Mouse (Mus musculus): ENCODE measurements around the gene Ube2e3. TPM values are rescaled to one million over a fixed set of nuclear protein-coding genes. Genes with fewer than 3 reads are reported as not detected.
A peak's percentile ranks its signal among the peaks of the same experiment; 100 is the strongest.

Gene Ube2e3
- 79.7 and 82.5 TPM in 2 replicates for polyA plus RNA-seq (2015; fragmentation: Nextera tagmentation; extraction: Ambion mirVana)

DNA sequence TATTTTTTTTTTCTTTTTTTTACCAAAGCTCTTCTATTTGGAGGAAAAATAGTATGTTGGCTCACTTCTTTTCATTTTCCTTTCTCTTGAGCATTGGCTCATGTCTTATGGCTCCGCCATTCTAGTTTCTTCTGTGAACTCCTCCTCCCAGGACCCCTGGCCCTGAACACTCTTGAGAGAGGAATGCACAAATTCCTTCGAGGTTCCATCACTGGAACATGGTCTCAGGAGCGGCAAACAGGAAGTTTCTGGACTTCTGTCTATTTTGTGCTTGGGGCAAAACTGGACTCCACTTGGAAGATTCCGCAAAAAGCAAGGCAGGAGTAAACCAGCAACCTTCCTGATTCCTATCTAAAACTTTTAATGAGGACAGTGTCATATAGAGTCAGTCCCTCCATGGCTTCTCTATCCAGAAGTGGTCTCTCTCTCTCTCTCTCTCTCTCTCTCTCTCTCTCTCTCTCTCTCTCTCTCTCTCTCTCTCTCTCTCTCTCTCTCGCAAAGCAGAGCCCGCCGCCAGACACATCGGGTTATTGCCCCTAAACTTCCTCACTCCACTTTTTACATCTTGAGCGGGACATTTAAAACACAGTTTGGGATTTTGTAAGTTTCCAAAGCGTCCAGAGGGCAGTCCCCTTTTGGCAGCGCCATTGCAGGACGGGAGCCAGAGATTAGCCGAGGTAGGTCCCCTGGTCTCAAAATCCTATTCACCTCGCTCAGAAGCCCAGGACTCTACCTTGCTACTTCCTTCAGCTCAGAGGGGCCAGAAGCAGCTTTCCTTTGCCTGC, at the start of gene Ube2e3:
Ube2e3 (plus strand) TSS at position 399 of the 785 bp plus-strand sequence.
- Histone ChIP-seq H3K27me3 (ENCODE audit: control insufficient read depth, insufficient read depth, low read depth, low read length) (no peaks in the 10 kb centered on the region), H3K9me3 (replicated peaks; ENCODE audit: control insufficient read depth, low read length) (no peaks in the 10 kb centered on the region), H3K4me2 (ENCODE audit: low read depth, low read length) (peak within 1 kb of the TSS; percentile 83), H3K36me3 (ENCODE audit: control insufficient read depth, insufficient read depth) (peaks cover 10% of the 10 kb centered on the region), H3K4me1 (ENCODE audit: control insufficient read depth, low read depth, low read length) (peaks cover 26% of the 10 kb centered on the region), H3K4me3 (ENCODE audit: low read depth, low read length) (peak within 1 kb of the TSS; percentile 93), H3K27ac (ENCODE audit: low read length) (peak within 1 kb of the TSS; percentile 94), H3K9ac (ENCODE audit: low read depth, low read length) (peak within 1 kb of the TSS; percentile 99)
- no peak for ATAC-seq (ENCODE audit: low read depth)
- WGBS (ENCODE audit: insufficient replicate concordance) = 15% methylated on average over 14 of the region's 14 CpGs

DNA sequence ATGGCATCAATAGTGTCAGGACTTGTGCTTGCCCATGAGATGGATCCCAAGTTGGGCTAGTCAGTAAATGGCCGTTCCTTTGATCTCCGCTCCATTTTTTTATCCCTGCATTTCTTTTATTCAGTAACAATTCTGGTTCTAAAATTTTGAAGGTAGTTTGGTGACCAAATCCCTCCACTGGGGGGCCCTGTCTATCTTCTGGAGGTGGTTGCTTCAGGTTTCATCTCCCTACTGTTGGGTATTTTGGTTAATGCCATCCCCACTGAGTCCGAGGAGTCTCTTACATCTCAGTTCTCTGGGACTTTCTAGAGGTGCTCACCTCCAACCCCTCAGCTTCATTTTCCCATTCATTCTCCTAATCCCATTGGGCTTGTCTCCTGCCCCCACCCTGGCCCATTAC, 38.0 kb upstream of the Ube2e3 start:
- WGBS (ENCODE audit: insufficient replicate concordance) = 73% methylated on average over 3 of the region's 3 CpGs
- no peak for ATAC-seq (ENCODE audit: low read depth)
- no peaks in the 10 kb centered on the region for H3K27me3 ChIP-seq (ENCODE audit: control insufficient read depth, insufficient read depth, low read depth, low read length)
- H3K9ac ChIP-seq (ENCODE audit: low read depth, low read length) = no peak overlapping the region
- H3K27ac ChIP-seq (ENCODE audit: low read length) = no peak overlapping the region
- no peaks in the 10 kb centered on the region for H3K36me3 ChIP-seq (ENCODE audit: control insufficient read depth, insufficient read depth)
- no peaks in the 10 kb centered on the region for H3K4me1 ChIP-seq (ENCODE audit: control insufficient read depth, low read depth, low read length)
- H3K4me3 ChIP-seq (ENCODE audit: low read depth, low read length) = no peak overlapping the region
- no peak overlapping the region for H3K4me2 ChIP-seq (ENCODE audit: low read depth, low read length)
- no peaks in the 10 kb centered on the region for H3K9me3 ChIP-seq (replicated peaks; ENCODE audit: control insufficient read depth, low read length)

DNA sequence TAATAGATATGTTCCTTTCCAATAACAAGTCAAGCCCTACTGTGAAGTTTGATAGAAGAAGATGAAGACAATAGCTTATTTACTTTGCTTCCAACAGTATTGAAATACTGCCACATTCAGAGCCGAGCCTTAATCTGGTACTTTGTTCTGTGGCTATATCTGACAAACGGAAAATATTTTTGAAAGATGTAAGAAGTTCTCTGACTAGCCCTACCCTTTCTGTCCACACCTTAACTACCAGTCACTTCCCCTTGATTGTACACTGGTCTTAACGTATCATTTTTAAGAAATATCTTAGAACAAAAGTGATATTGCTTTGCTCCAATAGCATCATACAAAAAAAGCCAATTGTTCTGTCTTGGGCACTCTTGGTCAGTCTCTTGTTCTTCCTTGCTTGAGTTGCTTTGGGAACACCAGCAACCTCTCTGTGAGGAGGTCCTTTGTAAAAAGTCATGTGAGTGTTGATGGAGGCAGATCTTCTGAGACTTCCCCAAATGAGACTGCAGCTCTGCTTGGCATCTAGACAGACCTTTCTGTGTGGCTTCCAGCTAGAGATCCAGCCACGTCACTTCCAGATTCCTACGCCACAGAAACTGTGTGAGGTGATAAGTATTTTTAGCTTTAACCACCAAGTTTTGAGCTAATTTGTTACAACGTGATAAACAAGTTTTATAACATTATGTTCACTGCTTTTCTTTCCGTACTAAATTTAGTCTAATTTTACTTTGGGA, 26.3 kb upstream of the Ube2e3 start:
- no peaks in the 10 kb centered on the region for H3K9me3 ChIP-seq (replicated peaks; ENCODE audit: control insufficient read depth, low read length)
- no peaks in the 10 kb centered on the region for H3K36me3 ChIP-seq (ENCODE audit: control insufficient read depth, insufficient read depth)
- H3K9ac ChIP-seq (ENCODE audit: low read depth, low read length) = no peak overlapping the region
- no peak overlapping the region for H3K4me2 ChIP-seq (ENCODE audit: low read depth, low read length)
- 27% methylated on average over 7 of the region's 7 CpGs for WGBS (ENCODE audit: insufficient replicate concordance)
- no peaks in the 10 kb centered on the region for H3K27me3 ChIP-seq (ENCODE audit: control insufficient read depth, insufficient read depth, low read depth, low read length)
- no peak for ATAC-seq (ENCODE audit: low read depth)
- no peak overlapping the region for H3K27ac ChIP-seq (ENCODE audit: low read length)
- H3K4me3 ChIP-seq (ENCODE audit: low read depth, low read length) = no peak overlapping the region
- no peaks in the 10 kb centered on the region for H3K4me1 ChIP-seq (ENCODE audit: control insufficient read depth, low read depth, low read length)

DNA sequence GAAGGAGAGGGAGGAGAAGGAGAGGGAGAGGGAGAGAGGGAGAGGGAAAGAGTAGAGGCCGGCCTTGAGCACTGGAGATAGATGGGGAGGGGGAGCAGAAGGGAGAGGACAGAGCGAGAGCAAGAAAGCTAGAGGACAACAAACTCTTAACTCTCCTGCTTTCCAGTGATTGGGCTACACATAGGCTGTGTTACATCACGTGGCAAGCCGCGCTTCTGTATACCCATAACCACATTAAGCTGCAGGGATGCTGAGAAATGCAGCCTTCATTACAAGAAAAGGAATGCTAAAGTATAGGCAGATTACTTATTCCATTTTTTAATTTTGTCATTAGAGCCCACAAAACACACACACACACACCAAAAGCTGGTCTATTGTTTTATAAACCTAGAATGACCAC, 23.6 kb upstream of the Ube2e3 start:
- ATAC-seq (ENCODE audit: low read depth) = no peak
- H3K4me3 ChIP-seq (ENCODE audit: low read depth, low read length) = no peak overlapping the region
- no peaks in the 10 kb centered on the region for H3K4me1 ChIP-seq (ENCODE audit: control insufficient read depth, low read depth, low read length)
- no peaks in the 10 kb centered on the region for H3K36me3 ChIP-seq (ENCODE audit: control insufficient read depth, insufficient read depth)
- H3K27ac ChIP-seq (ENCODE audit: low read length) = no peak overlapping the region
- H3K4me2 ChIP-seq (ENCODE audit: low read depth, low read length) = no peak overlapping the region
- no peaks in the 10 kb centered on the region for H3K9me3 ChIP-seq (replicated peaks; ENCODE audit: control insufficient read depth, low read length)
- WGBS (ENCODE audit: insufficient replicate concordance) = 76% methylated on average over 5 of the region's 5 CpGs
- H3K27me3 ChIP-seq (ENCODE audit: control insufficient read depth, insufficient read depth, low read depth, low read length) = no peaks in the 10 kb centered on the region
- no peak overlapping the region for H3K9ac ChIP-seq (ENCODE audit: low read depth, low read length)

DNA sequence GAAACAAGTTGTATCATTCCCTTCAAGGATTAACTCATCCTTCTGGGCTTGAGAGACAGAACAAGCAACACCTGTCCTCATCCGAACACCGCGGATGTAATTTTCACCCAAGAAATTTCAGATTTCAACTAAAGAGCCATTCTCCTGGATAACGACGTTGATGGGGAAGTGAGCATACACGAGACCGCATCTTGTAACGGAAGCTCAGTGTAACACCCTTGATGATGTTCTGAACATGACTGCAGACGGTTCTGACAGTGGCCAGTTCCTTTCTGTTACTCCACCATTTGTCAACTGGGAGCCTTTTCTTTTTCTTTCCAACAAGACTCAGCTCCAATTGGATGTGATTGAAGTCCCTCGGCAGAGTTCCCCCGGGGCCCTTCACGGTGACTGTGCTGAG, 22.6 kb upstream of the Ube2e3 start:
- H3K9ac ChIP-seq (ENCODE audit: low read depth, low read length) = no peak overlapping the region
- WGBS (ENCODE audit: insufficient replicate concordance) = 76% methylated on average over 12 of the region's 12 CpGs
- H3K4me1 ChIP-seq (ENCODE audit: control insufficient read depth, low read depth, low read length) = no peaks in the 10 kb centered on the region
- no peak overlapping the region for H3K4me2 ChIP-seq (ENCODE audit: low read depth, low read length)
- H3K4me3 ChIP-seq (ENCODE audit: low read depth, low read length) = no peak overlapping the region
- H3K27ac ChIP-seq (ENCODE audit: low read length) = no peak overlapping the region
- H3K27me3 ChIP-seq (ENCODE audit: control insufficient read depth, insufficient read depth, low read depth, low read length) = no peaks in the 10 kb centered on the region
- no peaks in the 10 kb centered on the region for H3K9me3 ChIP-seq (replicated peaks; ENCODE audit: control insufficient read depth, low read length)
- no peaks in the 10 kb centered on the region for H3K36me3 ChIP-seq (ENCODE audit: control insufficient read depth, insufficient read depth)
- ATAC-seq (ENCODE audit: low read depth) = no peak

DNA sequence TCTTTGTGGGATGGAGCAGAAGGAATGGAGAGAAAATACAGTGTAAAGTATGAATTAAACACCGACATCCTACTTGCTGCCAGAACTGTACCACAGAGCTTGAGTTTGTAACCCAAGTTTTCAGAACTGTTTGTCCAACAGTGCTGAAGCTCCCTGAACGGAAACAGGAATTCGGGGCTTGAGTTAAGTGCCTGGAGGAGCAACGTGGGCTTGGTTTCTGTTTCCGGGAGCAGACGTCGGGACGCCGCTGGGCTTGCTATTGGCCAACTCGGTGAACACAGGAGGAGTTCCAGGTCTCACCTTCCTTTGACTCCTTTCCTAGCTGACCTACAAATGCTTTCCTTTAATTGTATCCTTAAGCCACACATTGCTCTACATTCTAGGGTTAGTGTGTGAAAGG, 22.2 kb upstream of the Ube2e3 start:
- H3K9ac ChIP-seq (ENCODE audit: low read depth, low read length) = no peak overlapping the region
- H3K4me1 ChIP-seq (ENCODE audit: control insufficient read depth, low read depth, low read length) = no peaks in the 10 kb centered on the region
- H3K9me3 ChIP-seq (replicated peaks; ENCODE audit: control insufficient read depth, low read length) = no peaks in the 10 kb centered on the region
- no peaks in the 10 kb centered on the region for H3K36me3 ChIP-seq (ENCODE audit: control insufficient read depth, insufficient read depth)
- 74% methylated on average over 10 of the region's 10 CpGs for WGBS (ENCODE audit: insufficient replicate concordance)
- H3K27ac ChIP-seq (ENCODE audit: low read length) = no peak overlapping the region
- ATAC-seq (ENCODE audit: low read depth) = no peak
- no peak overlapping the region for H3K4me3 ChIP-seq (ENCODE audit: low read depth, low read length)
- no peaks in the 10 kb centered on the region for H3K27me3 ChIP-seq (ENCODE audit: control insufficient read depth, insufficient read depth, low read depth, low read length)
- no peak overlapping the region for H3K4me2 ChIP-seq (ENCODE audit: low read depth, low read length)

DNA sequence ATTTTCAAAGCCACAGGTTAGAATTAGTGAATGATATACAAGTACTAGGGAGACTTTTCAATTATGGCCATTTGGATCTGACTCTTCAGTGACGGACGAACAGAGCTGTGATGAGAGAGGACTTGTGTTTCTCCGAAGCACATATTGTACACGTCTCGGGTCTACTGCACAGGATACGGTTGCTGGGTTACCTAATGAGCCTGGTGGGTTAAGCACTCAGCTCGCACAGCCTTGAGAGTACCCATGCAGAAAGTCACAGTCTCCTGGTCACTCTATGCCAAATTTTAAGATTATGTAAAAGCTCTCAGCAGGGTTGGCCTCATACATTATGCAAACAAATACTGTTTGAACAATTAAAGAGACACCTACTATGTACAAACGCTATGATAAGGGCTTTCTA, 13.6 kb upstream of the Ube2e3 start:
- H3K27ac ChIP-seq (ENCODE audit: low read length) = no peak overlapping the region
- no peaks in the 10 kb centered on the region for H3K9me3 ChIP-seq (replicated peaks; ENCODE audit: control insufficient read depth, low read length)
- no peak overlapping the region for H3K9ac ChIP-seq (ENCODE audit: low read depth, low read length)
- H3K4me3 ChIP-seq (ENCODE audit: low read depth, low read length) = no peak overlapping the region
- WGBS (ENCODE audit: insufficient replicate concordance) = 77% methylated on average over 8 of the region's 8 CpGs
- H3K36me3 ChIP-seq (ENCODE audit: control insufficient read depth, insufficient read depth) = no peaks in the 10 kb centered on the region
- peaks cover 8% of the 10 kb centered on the region for H3K4me1 ChIP-seq (ENCODE audit: control insufficient read depth, low read depth, low read length)
- H3K27me3 ChIP-seq (ENCODE audit: control insufficient read depth, insufficient read depth, low read depth, low read length) = no peaks in the 10 kb centered on the region
- ATAC-seq (ENCODE audit: low read depth) = no peak
- no peak overlapping the region for H3K4me2 ChIP-seq (ENCODE audit: low read depth, low read length)

DNA sequence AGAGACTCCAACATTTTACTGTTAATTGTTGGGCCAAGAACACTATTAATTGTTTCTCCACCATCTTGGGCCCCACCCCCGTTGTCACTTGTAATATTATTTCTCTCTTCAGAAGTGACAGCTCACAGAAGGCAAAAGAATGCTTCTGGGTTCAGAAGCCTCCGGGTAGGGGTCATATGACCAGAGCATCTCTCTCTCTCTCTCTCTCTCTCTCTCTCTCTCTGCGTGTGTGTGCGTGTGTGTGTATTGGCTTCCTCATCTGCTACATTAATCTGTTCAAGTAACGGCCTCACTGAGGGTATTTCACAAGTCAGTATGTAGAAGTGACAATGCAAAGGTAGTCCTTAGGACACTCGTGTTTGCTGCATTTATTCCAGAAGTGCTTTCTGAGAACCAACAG, 9.3 kb upstream of the Ube2e3 start:
- 45% methylated on average over 6 of the region's 6 CpGs for WGBS (ENCODE audit: insufficient replicate concordance)
- no peak for ATAC-seq (ENCODE audit: low read depth)
- Histone ChIP-seq H3K27ac (ENCODE audit: low read length) (peak overlapping the region; percentile 86), H3K9me3 (replicated peaks; ENCODE audit: control insufficient read depth, low read length) (no peaks in the 10 kb centered on the region), H3K9ac (ENCODE audit: low read depth, low read length) (0 out of 2 replicates have a peak overlapping the region, but pooled peaks have one; percentile 25), H3K4me1 (ENCODE audit: control insufficient read depth, low read depth, low read length) (peaks cover 29% of the 10 kb centered on the region), H3K36me3 (ENCODE audit: control insufficient read depth, insufficient read depth) (no peaks in the 10 kb centered on the region), H3K4me3 (ENCODE audit: low read depth, low read length) (no peak overlapping the region), H3K4me2 (ENCODE audit: low read depth, low read length) (no peak overlapping the region), H3K27me3 (ENCODE audit: control insufficient read depth, insufficient read depth, low read depth, low read length) (no peaks in the 10 kb centered on the region)

Measured in liver, embryonic 16.5 days (tissue).